Mouse (Mus musculus): Measurements from ENCODE around the gene Rpl22l1. TPM values are rescaled to one million over a fixed set of nuclear protein-coding genes. Genes with fewer than 3 reads are reported as not detected.

Rpl22l1 gene
- total and polyA plus RNA-seq, 2 experiments, result 3.8 to 78.8 TPM

DNA sequence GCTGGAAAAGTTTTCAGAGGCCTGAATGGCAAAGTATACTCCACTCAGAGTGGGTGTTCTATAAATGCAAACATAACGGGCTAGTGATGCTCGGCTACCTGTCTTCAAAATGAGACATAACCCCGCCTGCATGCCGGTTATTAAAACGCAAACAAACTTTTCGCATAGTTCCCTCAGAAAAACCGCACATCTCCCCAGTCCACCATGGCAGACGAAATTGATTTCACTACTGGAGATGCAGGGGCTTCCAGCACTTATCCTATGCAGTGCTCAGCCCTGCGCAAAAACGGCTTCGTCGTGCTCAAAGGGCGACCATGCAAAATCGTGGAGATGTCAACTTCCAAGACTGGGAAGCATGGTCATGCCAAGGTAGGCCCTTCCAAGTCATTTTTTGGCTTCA, 23.4 kb upstream of the Rpl22l1 start:
- no peak for TF ChIP-seq CTCF (IDR thresholded peaks at IDR 0.05; ENCODE audit: low read depth, low read length)
- no peak for TF ChIP-seq POLR2A (IDR thresholded peaks at IDR 0.05; ENCODE audit: extremely low read depth, insufficient read depth, low read length)
- no peak for DNase-seq (ENCODE audit: extremely low read depth, low read depth, low spot score)

DNA sequence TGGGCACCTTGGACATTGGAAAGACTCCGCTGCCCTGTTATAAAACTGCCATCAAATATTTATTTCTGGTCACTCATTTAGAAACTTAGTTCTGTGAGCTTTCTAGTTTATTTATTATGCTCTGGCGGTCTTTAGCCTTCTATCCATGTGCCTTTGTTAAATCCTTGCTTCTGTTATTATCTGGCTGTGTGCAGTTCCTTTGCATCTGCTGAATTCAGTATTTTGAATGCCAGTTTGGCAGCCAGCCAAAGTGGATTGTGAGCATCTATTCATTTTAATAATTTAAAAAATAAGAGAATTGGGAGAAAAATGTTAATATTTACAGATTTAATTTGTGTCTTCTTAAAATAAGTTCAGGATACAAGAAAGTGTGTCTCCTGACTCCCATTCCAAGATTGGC, 21.1 kb upstream of the Rpl22l1 start:
- WGBS, result 92% methylated on average over 2 of the region's 2 CpGs
- Histone ChIP-seq H3K4me3 (ENCODE audit: insufficient read depth, low read depth, low read length) (no peak overlapping the region), H3K9ac (ENCODE audit: low read depth, low read length) (no peak overlapping the region), H3K4me1 (ENCODE audit: control insufficient read depth, insufficient read depth, low read length) (peaks cover 5% of the 10 kb centered on the region; the same call in 1 of the 2 replicates), H3K27me3 (ENCODE audit: control insufficient read depth, insufficient read depth, low read length) (peaks cover 7% of the 10 kb centered on the region), H3K36me3 (ENCODE audit: control insufficient read depth, insufficient read depth, low read length) (no peaks in the 10 kb centered on the region), H3K79me2 (ENCODE audit: control insufficient read depth, insufficient read depth, low read length) (no peaks in the 10 kb centered on the region), H3K27ac (replicated peaks; ENCODE audit: insufficient read depth, low read depth, low read length) (no peak overlapping the region)
- TF ChIP-seq CTCF (IDR thresholded peaks at IDR 0.05; ENCODE audit: low read depth, low read length), result no peak
- TF ChIP-seq POLR2A (IDR thresholded peaks at IDR 0.05; ENCODE audit: extremely low read depth, insufficient read depth, low read length), result no peak
- no peak for DNase-seq (ENCODE audit: extremely low read depth, low read depth, low spot score)

More for the DNA sequence above, 23.4 kb upstream of the Rpl22l1 start:
- H3K27me3 ChIP-seq (ENCODE audit: control insufficient read depth, insufficient read depth, low read length), result peaks cover 7% of the 10 kb centered on the region
- no peaks in the 10 kb centered on the region for H3K79me2 ChIP-seq (ENCODE audit: control insufficient read depth, insufficient read depth, low read length)
- peaks cover 5% of the 10 kb centered on the region; the same call in 1 of the 2 replicates for H3K4me1 ChIP-seq (ENCODE audit: control insufficient read depth, insufficient read depth, low read length)
- peak overlapping the region; percentile 66; the same call in 1 of the 2 replicates for H3K4me3 ChIP-seq (ENCODE audit: insufficient read depth, low read depth, low read length)
- H3K9ac ChIP-seq (ENCODE audit: low read depth, low read length), result peak overlapping the region; percentile 73; the same call in 1 of the 2 replicates
- no peaks in the 10 kb centered on the region for H3K36me3 ChIP-seq (ENCODE audit: control insufficient read depth, insufficient read depth, low read length)
- WGBS, result 49% methylated on average over 14 of the region's 14 CpGs
- H3K27ac ChIP-seq (replicated peaks; ENCODE audit: insufficient read depth, low read depth, low read length), result no peak overlapping the region

DNA sequence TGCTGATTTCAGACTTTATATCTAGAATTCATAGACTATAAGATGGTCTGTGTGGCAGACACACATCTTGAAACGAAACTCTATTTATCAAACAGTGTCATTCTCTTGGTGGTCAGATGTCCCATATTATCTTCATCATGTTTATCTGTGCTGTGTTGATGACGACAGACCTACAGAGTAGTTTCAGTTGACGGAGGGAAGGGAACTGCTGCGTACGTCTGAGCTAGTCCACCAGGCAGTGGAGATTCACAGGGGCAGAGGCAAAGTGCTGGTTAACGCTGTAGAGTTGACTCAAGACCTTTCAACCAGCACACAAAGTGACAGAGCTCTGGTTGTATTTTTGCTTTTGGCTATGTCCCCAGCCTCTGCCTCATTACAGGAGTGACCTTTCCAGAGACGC, 10.4 kb upstream of the Rpl22l1 start:
- Histone ChIP-seq H3K4me1 (ENCODE audit: control insufficient read depth, insufficient read depth, low read length) (no peaks in the 10 kb centered on the region), H3K79me2 (ENCODE audit: control insufficient read depth, insufficient read depth, low read length) (no peaks in the 10 kb centered on the region), H3K27me3 (ENCODE audit: control insufficient read depth, insufficient read depth, low read length) (no peaks in the 10 kb centered on the region), H3K4me3 (ENCODE audit: insufficient read depth, low read depth, low read length) (no peak overlapping the region), H3K27ac (replicated peaks; ENCODE audit: insufficient read depth, low read depth, low read length) (no peak overlapping the region), H3K36me3 (ENCODE audit: control insufficient read depth, insufficient read depth, low read length) (no peaks in the 10 kb centered on the region), H3K9ac (ENCODE audit: low read depth, low read length) (no peak overlapping the region)
- WGBS, result 78% methylated on average over 7 of the region's 7 CpGs
- DNase-seq (ENCODE audit: extremely low read depth, low read depth, low spot score), result no peak
- TF ChIP-seq POLR2A (IDR thresholded peaks at IDR 0.05; ENCODE audit: extremely low read depth, insufficient read depth, low read length), result no peak

DNA sequence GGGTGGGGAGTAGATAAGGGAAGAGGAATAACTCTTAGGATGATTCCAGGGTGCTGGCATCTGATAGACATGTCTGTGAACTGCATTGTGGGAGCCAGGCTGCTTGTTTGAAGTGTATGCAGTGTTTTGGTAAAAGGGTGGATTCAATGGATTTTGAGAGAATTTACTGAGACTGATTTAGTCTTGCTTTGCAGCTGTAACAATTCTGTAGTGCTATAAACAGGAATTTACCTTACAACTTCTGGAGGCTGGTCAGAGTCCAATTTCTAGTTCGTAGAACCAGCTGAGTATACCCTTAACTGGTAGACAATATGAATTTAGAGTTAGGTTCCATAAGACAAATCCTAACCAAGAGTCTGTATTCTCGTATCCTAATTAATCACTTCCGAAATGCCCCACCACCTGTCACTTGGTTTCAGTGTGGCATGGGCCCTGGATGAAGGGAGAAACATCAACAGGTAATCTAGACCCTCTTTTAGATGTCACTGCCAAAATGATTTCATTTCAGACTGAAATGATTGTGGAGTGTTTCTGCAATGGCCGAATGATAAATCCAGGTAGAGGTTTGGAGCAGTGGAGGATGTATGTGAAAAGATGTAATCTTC, 2.9 kb downstream of the Rpl22l1 start:
- 87% methylated on average over 4 of the region's 4 CpGs for WGBS
- DNase-seq (ENCODE audit: extremely low read depth, low read depth, low spot score), result no peak

DNA sequence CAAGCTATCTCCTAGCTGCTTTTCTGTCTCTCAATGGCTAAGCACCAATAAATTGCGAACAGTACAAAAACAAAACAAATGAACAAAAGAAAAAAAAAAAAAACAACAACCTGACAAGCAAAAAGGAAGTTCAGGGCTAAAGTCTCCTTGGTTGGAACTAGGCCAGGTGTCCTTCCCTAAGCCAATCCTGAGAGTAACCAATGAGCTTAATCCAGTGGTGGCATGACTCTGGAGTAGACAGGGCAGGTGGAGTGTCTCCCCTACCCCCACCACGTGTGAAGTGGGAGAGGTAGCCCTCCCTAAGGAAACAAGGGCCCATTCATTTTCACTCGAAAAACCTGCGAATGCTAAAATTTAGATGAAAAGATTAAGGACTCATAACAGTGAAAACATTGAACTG, 6.2 kb downstream of the Rpl22l1 start:
- Histone ChIP-seq H3K4me3 (ENCODE audit: insufficient read depth, low read depth, low read length) (no peak overlapping the region), H3K9ac (ENCODE audit: low read depth, low read length) (no peak overlapping the region), H3K36me3 (ENCODE audit: control insufficient read depth, insufficient read depth, low read length) (peaks cover 17% of the 10 kb centered on the region), H3K27ac (replicated peaks; ENCODE audit: insufficient read depth, low read depth, low read length) (no peak overlapping the region), H3K4me1 (ENCODE audit: control insufficient read depth, insufficient read depth, low read length) (no peaks in the 10 kb centered on the region), H3K27me3 (ENCODE audit: control insufficient read depth, insufficient read depth, low read length) (no peaks in the 10 kb centered on the region), H3K79me2 (ENCODE audit: control insufficient read depth, insufficient read depth, low read length) (no peaks in the 10 kb centered on the region)
- 75% methylated on average over 4 of the region's 4 CpGs for WGBS
- TF ChIP-seq POLR2A (IDR thresholded peaks at IDR 0.05; ENCODE audit: extremely low read depth, insufficient read depth, low read length) (no peak), CTCF (IDR thresholded peaks at IDR 0.05; ENCODE audit: low read depth, low read length) (no peak)
- DNase-seq (ENCODE audit: extremely low read depth, low read depth, low spot score), result peak; percentile 38

More for the DNA sequence above, 2.9 kb downstream of the Rpl22l1 start:
- no peaks in the 10 kb centered on the region for H3K79me2 ChIP-seq (ENCODE audit: control insufficient read depth, insufficient read depth, low read length)
- no peaks in the 10 kb centered on the region for H3K27me3 ChIP-seq (ENCODE audit: control insufficient read depth, insufficient read depth, low read length)
- H3K4me1 ChIP-seq (ENCODE audit: control insufficient read depth, insufficient read depth, low read length), result peaks cover 6% of the 10 kb centered on the region; the same call in 1 of the 2 replicates
- no peak overlapping the region for H3K27ac ChIP-seq (replicated peaks; ENCODE audit: insufficient read depth, low read depth, low read length)
- H3K9ac ChIP-seq (ENCODE audit: low read depth, low read length), result no peak overlapping the region
- no peak for TF ChIP-seq CTCF (IDR thresholded peaks at IDR 0.05; ENCODE audit: low read depth, low read length)
- TF ChIP-seq POLR2A (IDR thresholded peaks at IDR 0.05; ENCODE audit: extremely low read depth, insufficient read depth, low read length), result no peak
- peaks cover 18% of the 10 kb centered on the region for H3K36me3 ChIP-seq (ENCODE audit: control insufficient read depth, insufficient read depth, low read length)
- H3K4me3 ChIP-seq (ENCODE audit: insufficient read depth, low read depth, low read length), result no peak overlapping the region

DNA sequence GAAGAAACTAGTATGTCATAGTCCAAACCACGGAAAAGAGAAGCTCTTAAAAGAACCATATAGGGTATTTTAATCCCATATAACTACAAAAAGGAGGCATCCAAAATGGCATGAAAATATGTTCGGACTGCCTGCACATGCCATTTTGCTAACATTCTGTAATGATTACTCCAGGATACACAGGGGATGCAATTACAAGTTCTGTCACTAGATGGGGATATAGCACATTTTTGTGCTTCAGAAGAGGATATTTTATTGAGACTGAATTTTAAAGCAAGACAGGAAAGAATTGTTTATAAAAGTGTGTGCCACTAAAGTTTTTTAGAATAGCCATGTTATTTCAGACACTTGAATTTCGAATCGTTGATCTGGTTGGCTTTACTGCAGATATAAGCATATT, 9.1 kb downstream of the Rpl22l1 start:
- peak; percentile 54 for DNase-seq (ENCODE audit: extremely low read depth, low read depth, low spot score)
- WGBS, result 1% methylated on average over 4 of the region's 4 CpGs
- Histone ChIP-seq H3K9ac (ENCODE audit: low read depth, low read length) (no peak overlapping the region), H3K27ac (replicated peaks; ENCODE audit: insufficient read depth, low read depth, low read length) (no peak overlapping the region), H3K36me3 (ENCODE audit: control insufficient read depth, insufficient read depth, low read length) (no peaks in the 10 kb centered on the region), H3K4me1 (ENCODE audit: control insufficient read depth, insufficient read depth, low read length) (no peaks in the 10 kb centered on the region), H3K79me2 (ENCODE audit: control insufficient read depth, insufficient read depth, low read length) (no peaks in the 10 kb centered on the region), H3K4me3 (ENCODE audit: insufficient read depth, low read depth, low read length) (no peak overlapping the region), H3K27me3 (ENCODE audit: control insufficient read depth, insufficient read depth, low read length) (no peaks in the 10 kb centered on the region)
- TF ChIP-seq POLR2A (IDR thresholded peaks at IDR 0.05; ENCODE audit: extremely low read depth, insufficient read depth, low read length) (no peak), CTCF (IDR thresholded peaks at IDR 0.05; ENCODE audit: low read depth, low read length) (peak; percentile 26)

Data from liver, adult 2 months (tissue).